Mouse (Mus musculus): ENCODE measurements around the gene Rnpep.

DNA sequence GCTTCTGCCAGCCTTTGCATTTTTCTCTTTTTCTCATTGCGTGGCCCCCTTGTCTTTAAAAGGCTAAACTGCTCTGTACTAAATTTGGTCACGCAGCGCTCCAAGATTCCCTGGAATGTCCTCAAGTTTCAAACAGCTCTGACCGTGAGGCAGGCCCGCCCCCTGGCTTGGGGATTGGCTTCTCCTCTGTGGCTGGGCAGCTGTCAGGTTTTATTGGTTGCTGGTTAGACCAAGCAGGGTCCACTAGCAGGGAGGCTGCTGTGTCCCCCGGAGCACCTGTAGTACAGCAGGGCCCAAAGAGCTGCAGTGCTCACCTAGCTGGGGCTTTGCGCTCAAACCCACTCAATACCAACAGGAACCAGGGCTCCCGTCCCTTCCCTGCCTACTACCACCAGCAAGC is 40.7 kb upstream of the Rnpep start, which contains the start of gene Lmod1:
- no peak for TF ChIP-seq CTCF (IDR thresholded peaks at IDR 0.05; ENCODE audit: low read depth, low read length)
- TF ChIP-seq GATA2 (IDR thresholded peaks at IDR 0.05; ENCODE audit: borderline replicate concordance, low read depth, low read length) = no peak
- TF ChIP-seq GATA1 (IDR thresholded peaks at IDR 0.05; ENCODE audit: borderline replicate concordance, low read length) = no peak

Measured in G1E (cell line).